Mouse (Mus musculus): ENCODE measurements around the gene AI661453.

The AI661453 gene

GRCm38 (mm10) chr17:47440359-47440890 lies 4.0 kb downstream of the AI661453 start:
- DNase-seq (ENCODE audit: low read depth, low spot score): peak; percentile 40

- DNase-seq (ENCODE audit: low read depth, low spot score): no peak
Measured at GRCm38 (mm10) chr17:47441296-47442051, 5.1 kb downstream of the AI661453 start.

GRCm38 (mm10) chr17:47442271-47442670 lies 5.9 kb downstream of the AI661453 start:
- DNase-seq (ENCODE audit: low read depth, low spot score): no peak

GRCm38 (mm10) chr17:47444113-47444512 lies 7.7 kb downstream of the AI661453 start:
- DNase-seq (ENCODE audit: low read depth, low spot score): no peak

GRCm38 (mm10) chr17:47445518-47445917 lies 9.1 kb downstream of the AI661453 start:
- DNase-seq (ENCODE audit: low read depth, low spot score): no peak

- no peak for DNase-seq (ENCODE audit: low read depth, low spot score)
Measured at GRCm38 (mm10) chr17:47446025-47446424, 9.6 kb downstream of the AI661453 start.

- no peak for DNase-seq (ENCODE audit: low read depth, low spot score)
Measured at GRCm38 (mm10) chr17:47446561-47446960, 10.1 kb downstream of the AI661453 start.

- DNase-seq (ENCODE audit: low read depth, low spot score): no peak
Measured at GRCm38 (mm10) chr17:47448523-47449372, 12.3 kb downstream of the AI661453 start.

GRCm38 (mm10) chr17:47449432-47449831 lies 13.0 kb downstream of the AI661453 start:
- DNase-seq (ENCODE audit: low read depth, low spot score): no peak

- DNase-seq (ENCODE audit: low read depth, low spot score): no peak
Measured at GRCm38 (mm10) chr17:47450239-47450638, 13.8 kb downstream of the AI661453 start.

- DNase-seq (ENCODE audit: low read depth, low spot score): peak; percentile 71
Measured at GRCm38 (mm10) chr17:47450880-47451565, 14.6 kb downstream of the AI661453 start.

- no peak for DNase-seq (ENCODE audit: low read depth, low spot score)
Measured at GRCm38 (mm10) chr17:47452886-47453285, 16.5 kb downstream of the AI661453 start.

- DNase-seq (ENCODE audit: low read depth, low spot score): no peak
Measured at GRCm38 (mm10) chr17:47454675-47455074, 18.3 kb downstream of the AI661453 start.

GRCm38 (mm10) chr17:47458310-47458709 lies 21.9 kb downstream of the AI661453 start:
- DNase-seq (ENCODE audit: low read depth, low spot score): no peak

GRCm38 (mm10) chr17:47458936-47459335 lies 22.5 kb downstream of the AI661453 start:
- no peak for DNase-seq (ENCODE audit: low read depth, low spot score)

- no peak for DNase-seq (ENCODE audit: low read depth, low spot score)
Measured at GRCm38 (mm10) chr17:47459341-47459919, 23.0 kb downstream of the AI661453 start.

GRCm38 (mm10) chr17:47461688-47462087 lies 25.3 kb downstream of the AI661453 start:
- DNase-seq (ENCODE audit: low read depth, low spot score): no peak

GRCm38 (mm10) chr17:47462209-47462608 lies 25.8 kb downstream of the AI661453 start:
- no peak for DNase-seq (ENCODE audit: low read depth, low spot score)

GRCm38 (mm10) chr17:47462728-47463388 lies 26.4 kb downstream of the AI661453 start:
- no peak for DNase-seq (ENCODE audit: low read depth, low spot score)

- no peak for DNase-seq (ENCODE audit: low read depth, low spot score)
Measured at GRCm38 (mm10) chr17:47464248-47464965, 28.0 kb downstream of the AI661453 start.
